Mouse (Mus musculus) G1E (cell line): ENCODE measurements at regions not wholly inside any gene's neighbourhood (a gene's known extent, or its start where the extent isn't known, plus 50 kb on each side); places are given as distances from the start of the nearest gene placed in this dataset.

Source experiments
- CTCF ChIP-seq: IDR thresholded peaks from 2 replicates; pipeline ENCODE4 v1.5.1; 2012; ENCODE audit warnings: low read depth, low read length, inconsistent platforms, mixed read lengths
- GATA1 ChIP-seq: IDR thresholded peaks from 2 replicates; pipeline ENCODE4 v1.6.1; 2012; ENCODE audit warnings: borderline replicate concordance, low read length, inconsistent platforms, mixed read lengths

DNA sequence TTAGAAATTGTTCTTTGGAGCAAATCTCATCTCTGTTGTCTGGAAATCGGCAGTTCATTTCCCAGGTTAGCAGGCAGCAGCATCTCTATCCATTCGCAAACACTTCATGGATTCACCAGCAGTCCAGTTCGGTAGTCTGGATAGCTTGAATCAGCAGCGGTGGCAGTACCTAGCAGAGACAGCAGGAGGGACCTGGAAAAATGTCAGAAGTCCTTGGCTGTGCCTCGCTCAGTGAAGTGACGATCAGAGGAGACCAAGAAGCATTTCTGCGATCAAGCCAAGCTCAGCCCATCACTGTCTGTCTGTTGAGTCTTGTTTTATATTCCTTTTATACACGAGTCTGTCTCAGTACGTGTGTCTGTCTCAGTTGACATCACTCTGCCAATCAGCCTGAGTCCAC lies 55.8 kb upstream of the Lemd2 start:
- TF ChIP-seq CTCF: no peak
- no peak for TF ChIP-seq GATA1
